Mouse (Mus musculus) testis, adult 2 months (tissue): ENCODE measurements around the gene Twsg1.

Experiments used
- CTCF ChIP-seq: fragments of 200-500 bp; IDR thresholded peaks from 2 replicates; pipeline ENCODE4 v1.5.1; 2012; ENCODE audit warnings: low read depth, mild to moderate bottlenecking, inconsistent platforms, low read length, moderate library complexity; ENCODE audit not compliant: control insufficient read depth, insufficient read depth, insufficient replicate concordance
- POLR2A ChIP-seq: fragments of 200-500 bp; IDR thresholded peaks from 2 replicates; pipeline ENCODE4 v1.6.1; 2012; ENCODE audit warnings: low read depth, mild to moderate bottlenecking, inconsistent platforms, low read length, moderate library complexity; ENCODE audit not compliant: control insufficient read depth

- TF ChIP-seq CTCF, result no peak
- TF ChIP-seq POLR2A, result no peak
Measured at GRCm38 (mm10) chr17:65959011-65959410, 8.0 kb upstream of the Twsg1 start.
